Mouse (Mus musculus): ENCODE results near the gene Plpp1. TPM values are rescaled to one million over a fixed set of nuclear protein-coding genes. Genes with fewer than 3 reads are reported as not detected.

Gene Plpp1
- 35.3 and 39.6 TPM in 2 replicates for polyA plus RNA-seq (2015; fragmentation: Nextera tagmentation; extraction: Ambion mirVana)

DNA sequence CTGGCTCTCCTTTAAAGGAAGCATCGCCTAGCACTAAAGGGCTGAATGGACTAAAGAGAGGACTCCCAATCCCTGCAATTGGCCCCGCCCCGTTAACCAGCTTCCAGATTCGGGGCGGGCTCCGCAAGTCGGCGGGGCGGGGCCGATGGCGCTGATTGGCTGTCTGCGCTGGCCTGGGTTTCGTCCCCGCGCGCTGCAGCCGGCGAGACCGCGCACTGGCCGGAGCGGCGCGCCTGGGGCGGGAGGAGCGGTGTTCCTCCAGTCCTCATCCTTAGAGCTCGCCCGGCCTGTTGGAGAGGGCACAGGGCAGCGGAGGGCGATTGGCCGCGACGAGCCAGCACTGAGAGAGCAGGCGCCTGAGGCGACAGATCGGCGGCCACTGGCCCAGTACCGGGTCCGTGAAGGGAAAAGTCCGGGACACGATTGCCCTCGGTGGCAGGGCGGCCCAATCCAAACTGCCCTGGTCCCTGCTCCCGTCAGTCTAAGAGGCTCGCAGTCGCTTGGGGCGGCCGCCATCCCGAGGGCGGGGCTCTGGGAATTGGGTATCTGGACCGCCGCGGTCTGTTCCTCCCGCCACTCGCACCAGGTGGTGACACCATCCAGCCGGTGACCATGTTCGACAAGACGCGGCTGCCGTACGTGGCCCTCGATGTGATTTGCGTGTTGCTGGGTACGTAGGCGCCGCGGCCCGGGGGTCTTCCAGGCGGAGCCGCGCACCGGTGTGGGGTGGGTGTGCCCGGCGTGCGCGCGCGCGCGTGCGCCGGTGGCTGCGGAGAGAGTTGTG is at the start of gene Plpp1:
TSS of gene Plpp1 (plus strand) at position 196 of the 784 bp plus-strand sequence.
- Histone ChIP-seq H3K9me3 (no peaks in the 10 kb centered on the region), H3K27ac (peak within 1 kb of the TSS; percentile 95), H3K27me3 (no peaks in the 10 kb centered on the region), H3K4me2 (replicated peaks) (peak within 1 kb of the TSS; percentile 85), H3K4me3 (replicated peaks) (peak within 1 kb of the TSS; percentile 81), H3K36me3 (peaks cover 4% of the 10 kb centered on the region), H3K4me1 (replicated peaks) (peaks cover 25% of the 10 kb centered on the region), H3K9ac (replicated peaks) (peak within 1 kb of the TSS; percentile 91)
- under 1% methylated on average over 83 of the region's 83 CpGs for WGBS
- peak; percentile 98 for ATAC-seq

DNA sequence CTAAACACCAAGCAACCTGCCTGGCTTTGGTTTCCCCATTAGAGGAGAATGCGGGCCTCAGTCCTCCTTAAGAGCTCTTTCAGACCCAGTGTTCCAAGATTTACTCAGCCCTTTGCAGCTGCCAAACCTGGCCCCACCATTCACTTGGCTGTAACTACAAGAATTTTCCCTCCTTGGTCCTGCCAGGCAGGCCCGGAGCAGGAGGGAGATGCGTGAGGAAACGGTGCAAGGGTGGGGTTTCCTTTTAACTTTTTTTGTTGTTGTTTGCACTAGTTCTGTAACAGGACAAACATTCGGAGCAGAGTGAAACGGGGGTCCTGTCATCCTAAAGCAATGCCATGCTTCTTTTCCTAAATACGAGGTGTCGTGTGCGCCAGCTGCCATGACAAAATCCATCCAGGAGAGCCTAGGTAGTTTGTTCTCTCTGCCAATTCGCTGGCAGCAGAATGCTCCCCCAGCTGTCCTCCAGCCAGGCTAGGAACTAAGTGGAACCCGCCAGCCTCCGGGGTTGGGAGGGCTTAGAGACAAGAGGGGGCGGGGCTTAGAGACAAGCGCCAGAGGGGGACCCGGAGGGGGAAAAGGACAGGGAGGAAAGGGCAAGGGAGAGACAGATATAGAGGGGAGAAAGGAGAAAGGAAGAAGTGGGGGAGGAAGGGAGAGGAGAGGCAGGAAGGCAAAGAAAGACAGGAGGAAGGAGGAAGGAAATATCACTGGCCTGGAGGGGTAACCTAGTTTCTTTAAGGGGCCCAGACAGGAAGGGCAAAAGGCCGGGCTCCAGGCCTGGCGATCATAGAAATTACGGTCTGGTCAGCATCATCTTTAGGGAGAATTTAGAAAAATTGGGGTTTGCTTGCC is 48.9 kb upstream of the Plpp1 start:
- Histone ChIP-seq H3K4me2 (replicated peaks) (peak overlapping the region; percentile 22), H3K4me1 (replicated peaks) (peaks cover 8% of the 10 kb centered on the region), H3K9me3 (no peaks in the 10 kb centered on the region), H3K27me3 (no peaks in the 10 kb centered on the region), H3K27ac (0 out of 2 replicates have a peak overlapping the region, but pooled peaks have one; percentile 25), H3K9ac (replicated peaks) (no peak overlapping the region), H3K4me3 (replicated peaks) (no peak overlapping the region), H3K36me3 (no peaks in the 10 kb centered on the region)
- WGBS, result 44% methylated on average over 18 of the region's 18 CpGs
- ATAC-seq, result no peak

DNA sequence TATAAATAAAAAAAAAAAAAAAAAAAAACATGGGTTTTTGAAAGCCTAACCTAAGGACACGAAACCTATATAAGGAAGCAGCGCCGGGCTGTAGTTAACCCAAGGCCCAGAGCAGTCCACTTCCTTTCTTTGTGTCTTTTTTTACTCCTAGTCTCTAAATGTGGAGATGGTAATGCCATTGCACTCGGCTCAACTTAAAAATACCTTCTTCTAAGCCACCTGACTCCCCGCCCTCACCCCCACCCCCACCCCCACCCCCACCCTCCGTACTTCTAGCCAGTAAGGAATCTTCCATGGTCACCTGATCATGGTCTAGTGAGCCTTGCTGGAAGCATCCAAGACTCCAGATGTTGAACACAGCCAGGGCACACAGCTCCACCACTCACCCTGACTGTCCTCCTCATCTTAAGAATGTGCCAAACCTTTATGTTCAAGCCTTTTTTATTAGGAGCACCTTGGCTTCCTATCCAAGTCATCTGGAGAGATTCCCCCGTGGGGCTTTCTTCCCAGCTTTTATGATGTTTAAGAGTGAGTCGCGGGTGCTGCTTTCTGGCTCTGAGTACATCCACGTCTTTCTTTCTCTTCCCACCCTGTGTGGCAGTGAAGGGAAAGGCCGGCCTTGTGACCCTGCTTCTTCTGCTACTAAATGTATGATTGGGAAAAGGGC is 48.1 kb upstream of the Plpp1 start:
- Histone ChIP-seq H3K4me2 (replicated peaks) (no peak overlapping the region), H3K27me3 (no peaks in the 10 kb centered on the region), H3K4me3 (replicated peaks) (no peak overlapping the region), H3K36me3 (no peaks in the 10 kb centered on the region), H3K9ac (replicated peaks) (no peak overlapping the region), H3K9me3 (no peaks in the 10 kb centered on the region), H3K4me1 (replicated peaks) (peaks cover 8% of the 10 kb centered on the region), H3K27ac (no peak overlapping the region)
- WGBS, result 81% methylated on average over 11 of the region's 11 CpGs
- no peak for ATAC-seq

DNA sequence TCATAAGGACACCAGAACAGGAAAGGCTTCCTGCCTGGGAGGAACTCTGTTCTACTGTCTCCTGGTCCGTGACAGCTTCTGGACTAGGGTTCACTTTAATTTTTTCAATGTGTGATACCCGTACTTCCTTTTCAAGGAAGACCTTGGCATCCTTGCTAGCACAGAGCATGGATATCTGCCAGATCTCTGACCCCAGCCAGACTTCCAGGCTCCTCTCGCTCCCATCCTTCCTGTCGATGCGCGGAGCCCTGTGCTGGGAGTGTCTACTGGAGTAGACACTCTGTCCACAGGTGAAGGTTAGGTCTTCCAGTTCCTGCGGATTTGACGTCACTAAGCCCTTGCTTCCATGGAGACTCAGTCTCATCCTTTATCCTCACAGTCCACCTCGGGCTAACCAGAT is 47.1 kb upstream of the Plpp1 start:
- ATAC-seq, result no peak
- Histone ChIP-seq H3K36me3 (no peaks in the 10 kb centered on the region), H3K4me1 (replicated peaks) (peaks cover 8% of the 10 kb centered on the region), H3K9ac (replicated peaks) (no peak overlapping the region), H3K27ac (no peak overlapping the region), H3K9me3 (no peaks in the 10 kb centered on the region), H3K4me2 (replicated peaks) (no peak overlapping the region), H3K27me3 (no peaks in the 10 kb centered on the region), H3K4me3 (replicated peaks) (no peak overlapping the region)
- 92% methylated on average over 9 of the region's 9 CpGs for WGBS

DNA sequence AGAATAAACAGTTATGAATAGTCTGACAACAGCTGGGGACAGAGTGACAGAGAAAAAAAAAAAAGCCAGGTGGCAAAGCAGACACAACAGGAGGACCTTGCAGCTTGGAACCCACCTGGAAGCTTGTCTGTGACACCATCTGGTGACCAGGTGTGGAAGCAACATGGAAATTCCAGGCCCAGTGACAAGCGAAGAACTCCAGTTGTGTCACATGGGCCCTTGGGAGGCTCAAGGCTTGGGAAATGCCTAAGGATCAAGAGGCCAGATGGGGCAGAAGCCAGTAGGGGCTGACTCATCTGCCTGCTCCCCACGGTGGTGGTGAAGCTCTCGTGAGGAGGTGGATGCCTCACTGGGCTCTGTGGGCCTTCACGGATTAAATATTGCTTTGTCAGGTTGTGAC is 45.7 kb upstream of the Plpp1 start:
- Histone ChIP-seq H3K36me3 (no peaks in the 10 kb centered on the region), H3K27ac (no peak overlapping the region), H3K9ac (replicated peaks) (no peak overlapping the region), H3K4me3 (replicated peaks) (no peak overlapping the region), H3K4me2 (replicated peaks) (no peak overlapping the region), H3K27me3 (no peaks in the 10 kb centered on the region), H3K9me3 (no peaks in the 10 kb centered on the region), H3K4me1 (replicated peaks) (peaks cover 8% of the 10 kb centered on the region)
- no peak for ATAC-seq
- WGBS, result 66% methylated on average over 4 of the region's 4 CpGs

DNA sequence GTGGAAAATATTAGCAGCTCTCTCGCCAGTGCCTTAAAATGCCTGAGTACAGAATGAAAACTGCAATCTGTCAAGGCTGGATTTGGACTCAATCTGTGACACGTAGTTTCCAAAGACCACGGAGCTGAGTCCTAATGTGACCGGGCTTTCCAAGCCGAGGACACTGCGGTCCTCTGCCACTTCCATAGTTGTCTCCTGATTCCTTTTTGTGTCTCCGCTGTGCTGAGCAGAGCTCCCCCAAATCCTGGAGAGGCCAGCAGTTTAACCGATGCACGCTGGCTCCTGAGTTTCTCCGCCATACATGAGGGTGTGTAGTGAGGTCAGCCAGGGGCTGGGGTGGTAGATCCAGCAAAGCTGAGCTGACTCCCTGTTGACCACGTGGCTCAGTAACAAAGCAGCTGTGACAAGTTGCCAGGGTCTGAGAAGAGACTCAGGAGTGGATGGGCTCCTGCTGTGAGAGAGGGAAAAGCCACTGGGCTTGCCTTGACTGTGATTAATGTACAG is 45.0 kb upstream of the Plpp1 start:
- Histone ChIP-seq H3K4me1 (replicated peaks) (peaks cover 8% of the 10 kb centered on the region), H3K4me2 (replicated peaks) (no peak overlapping the region), H3K9me3 (no peaks in the 10 kb centered on the region), H3K27me3 (no peaks in the 10 kb centered on the region), H3K36me3 (no peaks in the 10 kb centered on the region), H3K9ac (replicated peaks) (no peak overlapping the region), H3K27ac (no peak overlapping the region), H3K4me3 (replicated peaks) (no peak overlapping the region)
- WGBS, result 67% methylated on average over 11 of the region's 11 CpGs
- ATAC-seq, result no peak

DNA sequence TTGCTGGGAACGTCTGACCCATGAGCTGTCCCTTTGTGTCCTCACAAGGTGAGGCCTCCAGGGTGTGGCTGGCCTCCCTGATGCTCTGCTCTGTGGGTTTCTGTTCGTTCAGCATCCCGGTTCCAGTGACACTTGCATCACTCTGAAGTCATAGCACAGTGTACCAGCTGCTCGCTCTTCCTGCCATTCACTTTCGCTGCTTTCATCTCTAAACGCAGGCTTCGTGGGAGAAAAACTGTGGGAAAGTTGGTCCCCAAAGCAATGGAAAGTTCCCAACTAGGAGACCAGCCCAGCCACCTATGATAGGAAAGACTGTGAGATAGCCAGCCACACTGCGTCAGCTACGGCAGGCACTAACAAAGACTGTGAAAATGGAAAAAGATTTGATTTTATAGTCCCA is 43.2 kb upstream of the Plpp1 start:
- H3K36me3 ChIP-seq, result no peaks in the 10 kb centered on the region
- no peaks in the 10 kb centered on the region for H3K27me3 ChIP-seq
- no peak for ATAC-seq
- H3K4me3 ChIP-seq (replicated peaks), result no peak overlapping the region
- no peak overlapping the region for H3K9ac ChIP-seq (replicated peaks)
- 88% methylated on average over 9 of the region's 9 CpGs for WGBS
- no peaks in the 10 kb centered on the region; the same call in 1 of the 2 replicates for H3K4me1 ChIP-seq (replicated peaks)
- no peaks in the 10 kb centered on the region for H3K9me3 ChIP-seq
- no peak overlapping the region for H3K27ac ChIP-seq
- no peak overlapping the region for H3K4me2 ChIP-seq (replicated peaks)

DNA sequence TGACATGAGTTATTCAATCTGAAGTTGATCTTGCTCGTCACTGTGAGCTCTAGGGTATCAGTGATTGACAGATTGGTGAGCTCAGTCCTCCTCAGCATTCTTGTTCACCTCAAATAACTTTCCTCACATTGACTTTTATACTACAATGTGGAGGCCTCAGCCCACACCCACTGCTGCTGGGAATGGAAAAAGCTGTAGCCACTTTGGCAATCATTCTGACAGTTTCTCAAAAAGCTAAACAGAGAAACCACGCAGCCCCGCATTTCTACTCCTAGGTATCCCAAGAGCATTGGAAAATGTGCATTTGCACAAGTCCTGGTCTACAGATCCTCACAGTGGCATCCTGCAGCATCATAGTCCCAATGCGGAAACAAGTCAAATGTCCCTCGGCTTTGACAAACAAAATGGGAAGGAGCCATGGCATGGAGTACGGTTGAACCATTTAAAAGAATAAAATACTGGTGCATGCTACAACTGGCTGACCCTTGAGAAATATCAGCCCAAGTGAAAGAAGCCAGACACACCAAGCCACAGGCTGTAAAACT is 42.0 kb upstream of the Plpp1 start:
- 89% methylated on average over 6 of the region's 6 CpGs for WGBS
- no peaks in the 10 kb centered on the region; the same call in 1 of the 2 replicates for H3K4me1 ChIP-seq (replicated peaks)
- no peak for ATAC-seq
- no peaks in the 10 kb centered on the region for H3K9me3 ChIP-seq
- H3K9ac ChIP-seq (replicated peaks), result no peak overlapping the region
- H3K27ac ChIP-seq, result no peak overlapping the region
- no peaks in the 10 kb centered on the region for H3K36me3 ChIP-seq
- no peak overlapping the region for H3K4me3 ChIP-seq (replicated peaks)
- no peak overlapping the region for H3K4me2 ChIP-seq (replicated peaks)
- no peaks in the 10 kb centered on the region for H3K27me3 ChIP-seq

DNA sequence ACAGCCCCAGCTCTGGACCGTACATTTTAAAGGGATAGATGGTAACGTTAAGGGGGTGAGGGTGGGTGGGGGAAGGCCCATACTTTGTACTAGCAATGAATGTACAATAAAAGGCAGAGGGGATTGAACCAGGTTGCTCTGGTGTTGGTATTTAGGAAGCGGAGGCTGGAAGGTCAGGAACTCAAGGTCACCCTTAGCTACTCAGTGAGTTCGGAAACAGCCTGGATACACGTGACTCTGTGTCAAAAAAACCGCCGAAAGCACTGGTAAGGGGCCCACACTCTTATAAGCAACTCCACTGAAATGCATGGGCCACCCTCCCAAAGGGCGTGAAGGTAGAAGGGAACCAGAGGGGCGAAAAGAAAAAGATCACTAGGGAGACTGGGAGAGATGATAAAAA is 41.2 kb upstream of the Plpp1 start:
- Histone ChIP-seq H3K9me3 (no peaks in the 10 kb centered on the region), H3K9ac (replicated peaks) (no peak overlapping the region), H3K4me1 (replicated peaks) (no peaks in the 10 kb centered on the region; the same call in 1 of the 2 replicates), H3K4me2 (replicated peaks) (no peak overlapping the region), H3K36me3 (no peaks in the 10 kb centered on the region), H3K4me3 (replicated peaks) (no peak overlapping the region), H3K27me3 (no peaks in the 10 kb centered on the region), H3K27ac (no peak overlapping the region)
- WGBS, result 84% methylated on average over 9 of the region's 9 CpGs
- ATAC-seq, result no peak

DNA sequence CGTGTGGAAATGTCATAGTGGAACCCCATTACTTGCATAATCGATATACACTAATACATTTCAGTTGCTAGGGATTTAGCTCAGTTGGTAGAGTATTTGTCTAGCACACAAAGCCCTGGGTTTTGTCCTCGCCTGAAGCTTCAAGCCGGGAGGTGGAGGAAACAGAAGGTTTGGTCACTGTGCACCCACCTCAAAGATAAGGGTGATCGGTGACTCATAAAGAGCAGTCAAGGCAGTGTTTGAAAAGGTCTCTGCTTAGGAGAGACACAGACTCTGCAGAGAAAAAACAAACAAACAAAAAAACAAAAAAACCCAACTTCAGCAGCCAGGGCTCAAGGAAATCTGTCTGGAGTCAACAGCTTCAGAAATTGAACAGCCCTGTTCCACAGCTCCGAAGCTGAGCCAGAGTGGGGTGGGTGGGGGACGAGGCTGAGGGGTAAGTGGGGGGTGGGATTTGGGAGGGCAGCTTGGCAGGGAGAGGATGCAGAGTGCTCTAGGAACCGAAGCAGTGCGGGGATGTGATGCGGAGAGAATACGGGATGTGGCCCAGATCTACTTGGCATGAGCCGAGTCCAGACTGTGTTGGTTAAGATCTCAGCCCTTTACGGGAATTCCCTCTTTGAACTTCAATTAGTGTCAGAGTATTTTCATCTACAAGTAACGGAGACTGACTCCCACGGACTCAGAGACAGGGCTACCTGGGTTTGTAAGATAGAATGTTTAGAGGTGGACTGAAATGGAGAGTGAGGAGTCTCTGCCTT is 40.6 kb upstream of the Plpp1 start:
- no peaks in the 10 kb centered on the region for H3K36me3 ChIP-seq
- WGBS, result 73% methylated on average over 15 of the region's 15 CpGs
- H3K4me2 ChIP-seq (replicated peaks), result no peak overlapping the region
- H3K9me3 ChIP-seq, result no peaks in the 10 kb centered on the region
- no peaks in the 10 kb centered on the region for H3K27me3 ChIP-seq
- H3K9ac ChIP-seq (replicated peaks), result no peak overlapping the region
- no peak overlapping the region for H3K4me3 ChIP-seq (replicated peaks)
- ATAC-seq, result no peak
- no peak overlapping the region for H3K27ac ChIP-seq
- no peaks in the 10 kb centered on the region; the same call in 1 of the 2 replicates for H3K4me1 ChIP-seq (replicated peaks)

DNA sequence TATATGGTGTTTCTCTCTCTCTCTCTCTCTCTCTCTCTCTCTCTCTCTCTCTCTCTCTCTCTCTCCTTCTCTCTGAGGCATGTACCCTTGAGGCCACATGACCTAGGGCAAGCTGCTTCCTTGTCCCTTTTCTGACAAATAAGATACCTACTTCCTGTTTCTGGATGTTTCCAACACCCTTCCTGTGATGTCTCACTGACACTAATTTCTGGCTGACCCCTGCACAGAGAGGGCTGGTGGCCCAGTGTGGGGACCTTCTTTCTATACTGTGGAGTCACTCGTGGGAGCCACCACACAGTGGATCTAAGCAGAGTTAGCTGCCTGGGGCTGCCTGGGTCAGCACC is 40.1 kb upstream of the Plpp1 start:
- H3K27me3 ChIP-seq, result no peaks in the 10 kb centered on the region
- no peaks in the 10 kb centered on the region for H3K4me1 ChIP-seq (replicated peaks)
- no peak overlapping the region for H3K4me3 ChIP-seq (replicated peaks)
- 59% methylated on average over 1 of the region's 1 CpGs for WGBS
- H3K27ac ChIP-seq, result no peak overlapping the region
- ATAC-seq, result no peak
- H3K4me2 ChIP-seq (replicated peaks), result no peak overlapping the region
- no peaks in the 10 kb centered on the region for H3K9me3 ChIP-seq
- H3K9ac ChIP-seq (replicated peaks), result no peak overlapping the region
- no peaks in the 10 kb centered on the region for H3K36me3 ChIP-seq
